Mouse (Mus musculus): ENCODE results near the gene Tyw5.

The Tyw5 gene

GRCm38 (mm10) chr1:57386519-57386918 is 20.4 kb downstream of the Tyw5 start:
- no peak for DNase-seq

- peak; percentile 98 to 99 for DNase-seq
Measured at GRCm38 (mm10) chr1:57377376-57378341, 29.2 kb downstream of the Tyw5 start, which contains the start of gene 1700066M21Rik. Gene 1700066M21Rik (plus strand): TSS chr1:57377620.

DNA sequence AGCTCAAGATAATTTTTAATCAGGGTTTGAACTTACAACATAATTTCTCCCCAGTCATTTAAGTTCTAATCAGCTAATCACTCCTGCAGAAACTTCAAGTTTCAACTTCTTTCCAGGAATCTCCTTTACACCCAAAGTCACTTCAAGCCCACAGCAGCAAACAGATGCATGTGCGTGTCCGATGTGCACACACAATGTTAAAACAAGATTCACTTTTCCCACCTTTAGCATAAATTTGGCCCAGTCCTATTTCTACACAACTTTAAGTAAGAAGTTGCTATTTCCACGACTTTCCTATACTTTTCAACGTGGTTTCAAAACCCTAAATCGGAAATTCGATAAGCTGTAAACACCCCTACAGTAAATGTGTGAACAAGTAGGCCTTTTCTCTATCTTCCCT is 30.1 kb downstream of the Tyw5 start:
- no peak for DNase-seq

DNA sequence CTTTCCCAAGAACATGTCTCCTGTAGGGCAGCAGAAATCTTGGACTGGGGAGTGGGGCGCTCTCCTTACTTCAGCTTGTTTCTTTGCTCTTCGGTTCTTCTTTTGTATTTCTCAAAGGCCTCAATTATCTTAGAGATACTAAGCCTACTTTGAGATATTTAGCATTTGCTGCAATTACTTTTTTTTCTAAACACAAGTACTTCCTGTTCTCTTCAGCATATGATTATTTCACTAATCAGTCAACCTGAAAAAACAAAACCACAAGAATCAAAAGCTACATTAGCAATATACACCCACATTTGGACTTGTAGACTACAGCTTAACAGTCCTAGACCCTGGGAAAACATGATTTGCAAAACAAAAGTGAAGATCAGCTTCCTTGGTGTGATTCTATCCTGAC is 31.6 kb downstream of the Tyw5 start:
- no peak for DNase-seq

DNA sequence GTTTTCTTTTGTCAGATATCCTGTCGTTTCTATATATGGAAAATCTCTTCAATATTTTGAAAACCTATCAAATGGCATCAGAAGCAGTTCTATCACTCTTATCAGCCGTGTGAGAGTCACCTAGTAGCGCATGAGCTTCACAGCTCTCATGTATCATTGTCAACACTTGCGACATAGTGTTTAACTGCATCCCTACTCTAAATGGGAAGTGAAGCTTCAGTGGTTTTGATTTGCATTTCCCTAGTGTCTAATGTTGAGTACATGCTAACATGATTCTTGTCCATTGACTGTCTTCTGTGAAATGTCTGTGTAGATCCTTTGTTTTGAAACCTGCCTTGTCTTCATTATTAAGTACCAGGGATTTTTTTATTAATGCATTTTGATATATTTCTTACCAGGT is 36.5 kb downstream of the Tyw5 start:
- no peak for DNase-seq

- DNase-seq: no peak
Measured at GRCm38 (mm10) chr1:57369111-57369510, 37.8 kb downstream of the Tyw5 start.

DNA sequence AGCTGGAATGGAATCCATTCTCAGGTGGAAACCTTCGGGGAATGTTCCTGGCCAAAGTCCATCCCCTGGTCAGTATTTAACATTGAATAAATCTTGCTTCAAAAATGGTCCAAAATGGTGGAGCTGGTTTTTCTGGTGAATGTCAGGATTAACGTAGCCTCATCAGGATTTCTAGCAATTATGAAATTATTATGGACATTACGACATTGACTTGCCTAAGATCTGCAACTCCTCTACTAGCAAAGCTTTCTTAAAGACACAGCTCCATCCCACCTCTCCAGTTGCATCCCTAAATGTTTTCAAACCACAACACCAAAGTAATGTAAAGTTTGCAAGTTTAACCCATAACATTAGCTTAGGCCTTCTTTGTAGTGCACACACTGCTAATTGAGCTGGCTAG is 39.5 kb downstream of the Tyw5 start:
- no peak for DNase-seq

DNA sequence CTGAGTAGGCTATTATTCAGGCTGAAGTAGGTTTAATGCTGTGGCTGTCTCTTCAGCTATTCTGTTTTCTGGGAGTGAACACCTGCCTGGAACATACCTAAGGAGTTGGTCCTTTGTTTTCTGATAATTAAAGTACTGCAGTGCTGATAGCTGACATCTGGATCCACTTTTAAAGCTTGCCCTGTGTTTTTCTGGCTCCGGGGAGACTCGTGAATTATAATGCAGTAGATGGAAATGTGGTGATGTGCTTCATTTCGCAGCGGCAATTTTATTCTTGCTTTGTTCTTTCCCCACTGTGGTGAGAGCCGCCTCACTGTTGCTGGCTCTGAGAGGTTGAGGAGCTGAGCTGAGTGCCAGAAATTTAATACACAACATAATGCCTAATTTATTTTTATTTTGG is 48.4 kb downstream of the Tyw5 start:
- DNase-seq: no peak

- no peak for DNase-seq
Measured at GRCm38 (mm10) chr1:57351941-57352340, 55.0 kb downstream of the Tyw5 start.

DNA sequence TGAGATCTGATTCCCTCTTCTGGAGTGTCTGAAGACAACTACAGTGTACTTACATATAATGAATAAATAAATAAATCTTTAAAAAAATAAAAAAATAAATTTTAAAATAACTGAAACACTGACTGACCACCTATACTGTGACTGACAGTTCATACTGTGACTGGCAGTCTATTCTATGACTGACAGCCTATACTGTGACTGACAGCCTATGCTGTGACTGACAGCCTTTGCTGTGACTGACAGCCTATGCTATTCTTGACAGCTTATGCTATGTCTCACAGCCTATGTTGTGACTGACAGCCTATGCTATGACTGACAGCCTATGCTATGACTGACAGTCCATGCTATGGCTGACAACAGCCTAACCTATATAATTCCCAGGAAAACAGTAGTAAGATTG is 59.4 kb downstream of the Tyw5 start:
- no peak for DNase-seq

- DNase-seq: no peak
Measured at GRCm38 (mm10) chr1:57341197-57341596, 65.7 kb downstream of the Tyw5 start.

DNA sequence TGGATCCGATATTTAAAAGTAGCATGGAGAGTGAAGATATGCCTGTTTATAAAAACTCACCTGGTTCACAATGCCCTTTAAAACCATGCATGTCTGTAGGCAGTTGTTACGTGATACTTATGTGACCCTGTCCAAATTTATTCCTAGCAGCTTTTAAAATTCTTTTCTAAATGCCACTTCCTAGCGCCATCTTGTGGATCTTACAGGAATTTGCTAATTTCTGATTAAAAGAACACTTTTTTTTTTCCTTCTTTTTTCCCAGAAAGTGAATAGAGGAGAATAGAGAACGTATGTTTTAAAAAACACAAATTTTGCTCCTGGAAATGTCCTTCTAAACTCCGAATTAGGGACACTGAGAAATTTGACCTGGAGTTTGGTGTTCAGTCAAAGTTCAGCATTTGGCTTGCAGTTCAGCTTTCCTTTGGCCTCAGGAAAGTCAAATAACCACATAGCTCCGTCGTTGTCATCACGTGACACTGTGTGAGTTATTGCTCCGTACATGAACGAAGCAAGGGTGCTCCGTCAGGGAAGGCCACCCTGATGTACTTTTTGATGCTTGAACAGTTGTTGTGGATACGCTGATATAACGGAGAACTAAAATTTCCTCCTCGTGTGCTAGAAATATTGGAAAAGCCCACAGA is 67.6 kb downstream of the Tyw5 start:
- DNase-seq: peak; percentile 19 to 57

All from cerebellum, postnatal 10 days (tissue).